Mouse (Mus musculus): Measurements from ENCODE around the gene Klhdc8a. TPM values are rescaled to one million over a fixed set of nuclear protein-coding genes. Genes with fewer than 3 reads are reported as not detected.

The Klhdc8a gene
- total RNA-seq, 2 experiments from 2014 or later, result 100 to 109 TPM

GRCm38 (mm10) chr1:132289965-132290364, 8.5 kb upstream of the Klhdc8a start:
- DNase-seq (ENCODE audit: low spot score in 2 of 2), result no peak

GRCm38 (mm10) chr1:132290921-132291675, 7.3 kb upstream of the Klhdc8a start:
- DNase-seq (ENCODE audit: low spot score in 2 of 2), result no peak

GRCm38 (mm10) chr1:132291706-132292105, 6.7 kb upstream of the Klhdc8a start:
- no peak for DNase-seq (ENCODE audit: low spot score in 2 of 2)

- DNase-seq (ENCODE audit: low spot score in 2 of 2), result no peak
Measured at GRCm38 (mm10) chr1:132292318-132293129, 5.9 kb upstream of the Klhdc8a start.

- DNase-seq (ENCODE audit: low spot score in 2 of 2), result no peak
Measured at GRCm38 (mm10) chr1:132295506-132295905, 2.9 kb upstream of the Klhdc8a start.

GRCm38 (mm10) chr1:132296051-132296450, 2.4 kb upstream of the Klhdc8a start:
- no peak for DNase-seq (ENCODE audit: low spot score in 2 of 2)

GRCm38 (mm10) chr1:132298801-132299464, 507 bp downstream of the Klhdc8a start:
- DNase-seq (ENCODE audit: low spot score in 2 of 2), result no peak

- DNase-seq (ENCODE audit: low spot score in 2 of 2), result no peak
Measured at GRCm38 (mm10) chr1:132299744-132300143, 1.3 kb downstream of the Klhdc8a start.

- DNase-seq (ENCODE audit: low spot score in 2 of 2), result no peak
Measured at GRCm38 (mm10) chr1:132301242-132301641, 2.8 kb downstream of the Klhdc8a start.

- no peak for DNase-seq (ENCODE audit: low spot score in 2 of 2)
Measured at GRCm38 (mm10) chr1:132302341-132302866, 4.0 kb downstream of the Klhdc8a start.

GRCm38 (mm10) chr1:132304618-132305214, 6.3 kb downstream of the Klhdc8a start:
- DNase-seq (ENCODE audit: low spot score in 2 of 2), result no peak

GRCm38 (mm10) chr1:132306160-132306559, 7.7 kb downstream of the Klhdc8a start:
- no peak for DNase-seq (ENCODE audit: low spot score in 2 of 2)

- DNase-seq (ENCODE audit: low spot score in 2 of 2), result no peak
Measured at GRCm38 (mm10) chr1:132306808-132307207, 8.4 kb downstream of the Klhdc8a start.

GRCm38 (mm10) chr1:132307962-132308361, 9.5 kb downstream of the Klhdc8a start:
- no peak for DNase-seq (ENCODE audit: low spot score in 2 of 2)

- no peak for DNase-seq (ENCODE audit: low spot score in 2 of 2)
Measured at GRCm38 (mm10) chr1:132308674-132309073, 10.2 kb downstream of the Klhdc8a start.

- DNase-seq (ENCODE audit: low spot score in 2 of 2), result no peak
Measured at GRCm38 (mm10) chr1:132310754-132311153, 12.3 kb downstream of the Klhdc8a start.

GRCm38 (mm10) chr1:132311174-132311859, 12.9 kb downstream of the Klhdc8a start:
- DNase-seq (ENCODE audit: low spot score in 2 of 2), result no peak

- no peak for DNase-seq (ENCODE audit: low spot score in 2 of 2)
Measured at GRCm38 (mm10) chr1:132312043-132312442, 13.6 kb downstream of the Klhdc8a start.

GRCm38 (mm10) chr1:132312703-132313102, 14.3 kb downstream of the Klhdc8a start:
- DNase-seq (ENCODE audit: low spot score in 2 of 2), result no peak

- peak; percentile 56 to 68 for DNase-seq (ENCODE audit: low spot score in 2 of 2)
Measured at GRCm38 (mm10) chr1:132315889-132316624, 17.6 kb downstream of the Klhdc8a start, which contains the start of gene Nuak2. Gene Nuak2 (plus strand): TSS chr1:132316126.

Measured in adrenal gland, postnatal 4 days (tissue).